Mouse (Mus musculus) cerebellum, postnatal 14 days (tissue): Measurements from ENCODE around the gene Fam155a.
"Not testable (repeated sequence)": the region's sequence is repeated elsewhere in the genome, so short reads cannot be mapped to it uniquely, and the experiment has no call there.

ENCODE experiments used
- DNase-seq, 2 experiments: peaks; one replicate each; pipeline ENCODE4 v3.0.0; 2021; ENCODE audit warnings: mixed read lengths in 2 of 2

Gene Fam155a

DNA sequence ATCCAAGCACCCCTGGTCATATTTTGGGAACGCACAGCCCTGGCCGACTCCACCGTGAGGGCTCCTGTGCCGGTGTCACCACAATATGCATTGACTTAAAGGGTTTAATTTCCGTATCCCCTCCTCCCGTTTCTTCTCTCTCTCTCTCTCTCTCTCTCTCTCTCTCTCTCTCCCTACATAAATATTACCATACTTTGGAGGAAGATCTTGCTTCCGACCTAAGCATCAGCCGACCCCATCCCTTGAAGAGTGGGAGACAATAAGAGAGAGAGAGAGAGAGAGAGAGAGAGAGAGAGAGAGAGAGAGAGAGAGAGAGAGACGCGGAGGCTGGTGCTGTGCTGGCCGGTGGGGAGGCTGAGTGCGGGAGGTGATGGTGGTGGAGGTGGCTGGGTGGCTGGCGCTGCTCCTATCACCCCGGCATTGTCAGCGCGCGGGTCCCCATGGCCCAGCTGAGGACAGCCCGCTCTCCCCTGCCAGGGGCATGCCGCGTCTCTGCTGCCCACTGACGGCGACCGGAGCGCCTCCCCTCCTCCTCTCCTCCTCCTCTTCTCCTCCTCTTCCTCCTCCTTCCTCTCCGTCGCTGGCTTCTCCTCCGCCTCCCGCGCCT is at the start of gene Fam155a:
Gene Fam155a (minus strand): TSS at position 163 of the 607 bp plus-strand sequence.
- peak in 1 of 2 experiments; percentile 70 for DNase-seq

DNA sequence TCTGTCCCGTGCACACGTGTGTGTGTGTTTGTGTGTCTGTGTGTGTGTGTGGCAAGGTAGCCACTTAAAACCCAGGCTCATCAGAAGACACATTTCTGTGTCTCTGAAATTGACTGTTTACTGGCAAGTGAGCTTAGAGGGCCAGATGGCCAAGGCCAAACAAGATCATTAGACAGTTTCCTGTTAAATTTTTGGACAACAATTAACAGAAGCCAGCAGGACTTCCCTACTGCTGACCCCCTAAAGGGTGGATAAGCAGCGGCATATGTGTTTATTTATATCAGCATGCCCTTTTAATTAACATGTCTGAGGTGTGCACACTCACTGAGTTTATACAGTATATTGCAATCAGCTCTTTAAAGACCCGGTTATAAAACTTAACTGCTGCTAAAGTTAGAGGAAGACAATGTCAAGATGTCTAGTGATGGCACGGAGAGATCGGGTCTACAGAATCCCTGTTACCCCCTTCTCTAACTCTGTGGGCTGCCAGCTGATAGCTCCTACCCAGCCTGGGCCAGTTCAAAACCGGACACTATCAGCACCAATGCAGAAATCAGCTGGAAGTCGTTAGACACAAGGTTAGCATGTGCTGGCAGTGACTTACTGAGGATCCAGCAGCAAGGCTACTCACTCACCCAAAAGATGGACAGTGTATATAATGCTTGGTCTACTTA is 42.4 kb upstream of the Fam155a start:
- DNase-seq = peak; percentile 39 to 66

DNA sequence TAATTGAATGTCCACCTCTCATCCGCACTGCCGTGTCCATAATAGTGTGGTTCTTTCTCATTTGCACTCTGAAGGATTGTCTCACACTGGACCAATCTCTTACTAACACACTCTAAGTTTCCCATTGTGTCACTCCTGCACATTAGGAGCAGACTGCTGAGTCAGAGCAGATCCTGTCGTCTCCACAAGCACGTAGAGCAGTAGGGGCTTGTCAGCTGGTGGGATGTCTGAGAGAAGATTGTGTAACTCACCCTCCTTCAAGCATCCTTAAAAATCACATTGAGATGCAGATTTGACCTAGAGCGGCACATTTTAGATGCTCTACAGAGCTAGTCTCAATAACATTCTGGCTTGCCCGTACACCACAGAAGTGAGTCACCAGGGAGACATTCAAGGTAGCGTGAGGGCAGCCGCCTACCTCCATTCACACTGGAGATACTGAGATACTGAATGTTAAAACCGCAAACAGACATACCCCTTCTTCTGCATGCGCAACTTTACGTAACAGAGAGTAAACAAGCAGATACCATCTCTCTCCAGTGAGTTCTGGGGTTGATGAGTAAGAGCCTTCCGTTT is 40.1 kb upstream of the Fam155a start:
- DNase-seq = no peak

DNA sequence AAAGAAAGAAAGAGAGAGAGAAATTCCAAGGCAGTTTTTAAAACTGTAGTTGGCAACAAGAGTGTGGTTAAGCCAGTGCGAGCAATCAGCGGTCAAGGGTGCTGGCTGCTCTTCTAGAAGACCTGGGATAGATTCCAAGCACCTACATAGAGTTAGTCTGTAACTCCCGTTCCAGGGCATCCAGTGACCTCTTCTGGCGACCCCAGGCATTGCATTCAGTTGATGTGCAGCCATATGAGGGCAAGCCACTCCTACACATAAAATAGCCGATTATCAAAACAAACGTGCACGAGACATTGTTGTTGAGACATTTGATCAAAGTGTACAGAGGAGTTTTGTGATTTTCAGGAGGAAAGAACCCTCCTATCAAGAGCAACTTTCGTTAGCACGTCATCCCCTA is 37.6 kb upstream of the Fam155a start:
- DNase-seq = no peak

DNA sequence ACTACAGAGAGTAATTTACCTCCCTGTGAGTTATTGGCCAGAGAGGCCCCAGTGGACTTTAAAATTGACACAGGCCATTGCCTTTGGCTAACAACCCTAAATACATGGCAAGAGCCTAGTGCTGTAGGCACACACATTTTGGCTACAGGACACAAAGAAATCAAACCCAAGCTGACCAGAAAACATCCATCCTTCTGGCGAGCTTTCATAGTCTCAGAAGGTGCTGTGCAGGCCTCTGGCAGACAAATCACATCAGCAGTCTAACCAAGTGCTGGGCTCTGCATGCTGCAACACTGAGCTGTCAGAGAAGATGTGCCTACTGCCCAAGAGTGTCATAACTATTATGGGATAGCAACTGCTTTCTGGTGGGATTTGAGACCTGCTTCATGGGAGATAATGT is 34.7 kb upstream of the Fam155a start:
- DNase-seq = peak; percentile 17 to 27

DNA sequence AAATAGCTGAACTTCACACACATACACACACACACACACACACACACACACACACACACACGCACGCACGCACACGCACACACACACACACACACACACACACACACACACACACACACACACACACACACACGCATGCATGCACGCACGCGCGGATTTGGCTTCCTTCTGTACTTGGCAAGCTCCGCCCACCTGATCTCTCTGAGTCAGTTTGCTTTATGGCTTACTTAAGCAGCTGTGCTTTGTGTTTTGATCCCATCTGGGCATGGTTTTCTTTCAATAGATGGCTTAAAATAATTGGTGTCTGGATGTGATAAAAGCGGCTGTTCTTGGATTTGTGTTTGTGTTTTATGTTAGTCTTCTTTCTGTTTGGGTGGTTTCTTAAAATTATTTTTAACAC is 29.4 kb upstream of the Fam155a start:
- not testable (repeated sequence) for DNase-seq

DNA sequence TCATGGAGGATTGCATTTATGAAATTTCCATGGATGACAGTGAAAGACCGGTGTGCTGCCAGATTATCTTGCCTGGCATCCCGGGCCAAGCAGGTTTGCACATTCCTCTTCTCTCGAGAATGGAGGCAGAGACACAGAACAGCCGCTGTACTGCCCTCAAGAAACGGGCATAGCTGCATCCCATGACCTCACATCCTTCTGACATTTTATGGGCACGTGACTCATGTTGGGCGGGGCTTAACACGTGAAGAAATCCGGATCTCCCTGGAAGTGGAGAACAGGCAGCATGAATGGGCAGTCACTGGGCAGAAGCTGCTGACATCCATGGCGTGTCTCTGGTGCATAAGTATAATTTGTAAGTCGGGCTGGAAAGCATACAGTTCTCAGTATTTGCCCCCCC is 29.0 kb upstream of the Fam155a start:
- DNase-seq = no peak

DNA sequence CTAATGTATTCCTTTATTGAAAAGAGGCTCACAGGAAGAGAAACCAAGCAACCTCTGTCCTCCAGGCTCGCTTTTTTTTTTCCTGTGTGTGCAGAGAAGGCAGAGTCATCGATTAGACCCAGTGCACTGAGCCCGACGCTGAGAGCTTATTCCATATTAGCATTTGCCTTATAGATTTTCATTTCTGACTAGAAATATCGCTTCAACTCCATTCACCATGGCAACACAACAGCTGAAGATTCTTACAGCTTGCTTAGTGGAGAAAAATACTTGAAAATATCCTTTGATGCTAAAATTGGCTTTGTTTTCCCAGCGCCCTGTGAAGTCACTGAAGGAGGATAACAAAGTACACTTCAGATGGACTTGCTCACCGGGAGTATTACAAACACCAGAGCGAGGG is 26.6 kb upstream of the Fam155a start:
- no peak for DNase-seq

DNA sequence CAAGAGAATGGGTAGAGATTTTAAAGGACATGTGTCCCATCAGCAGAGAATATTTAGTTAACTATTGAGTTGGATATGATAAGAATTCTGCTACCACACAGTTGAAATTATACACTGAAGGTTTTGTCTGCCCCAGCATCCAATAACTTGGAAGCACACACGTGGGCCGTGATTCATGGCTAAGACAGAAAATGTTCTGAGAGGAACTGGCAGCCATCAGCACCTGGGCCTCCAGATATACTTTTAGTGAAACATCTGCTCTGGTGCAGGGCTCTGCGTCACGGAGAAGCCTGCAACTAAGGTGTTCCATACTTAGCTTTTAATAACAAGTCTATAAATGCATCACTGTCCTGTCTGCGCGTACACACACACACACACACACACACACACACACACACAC is 24.8 kb upstream of the Fam155a start:
- DNase-seq = no peak

DNA sequence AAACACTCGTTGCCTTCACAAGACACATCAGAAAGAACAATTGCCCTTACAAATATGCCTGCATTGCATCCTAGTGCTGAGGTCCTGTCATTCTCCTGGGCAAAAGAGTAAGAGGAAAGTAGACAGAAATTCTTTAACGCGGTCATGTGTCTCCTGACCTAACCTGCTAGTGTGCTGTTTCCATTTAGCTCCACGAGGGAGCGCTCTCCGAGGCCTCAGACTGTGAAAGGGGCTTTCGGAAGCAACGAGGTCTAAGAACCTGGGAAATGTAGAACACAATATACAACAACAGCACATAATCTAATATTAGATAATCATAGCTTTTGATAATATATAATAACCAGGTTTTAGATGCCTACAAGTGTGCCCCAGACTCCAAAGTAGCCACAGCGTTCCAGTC is 22.4 kb upstream of the Fam155a start:
- DNase-seq = no peak

DNA sequence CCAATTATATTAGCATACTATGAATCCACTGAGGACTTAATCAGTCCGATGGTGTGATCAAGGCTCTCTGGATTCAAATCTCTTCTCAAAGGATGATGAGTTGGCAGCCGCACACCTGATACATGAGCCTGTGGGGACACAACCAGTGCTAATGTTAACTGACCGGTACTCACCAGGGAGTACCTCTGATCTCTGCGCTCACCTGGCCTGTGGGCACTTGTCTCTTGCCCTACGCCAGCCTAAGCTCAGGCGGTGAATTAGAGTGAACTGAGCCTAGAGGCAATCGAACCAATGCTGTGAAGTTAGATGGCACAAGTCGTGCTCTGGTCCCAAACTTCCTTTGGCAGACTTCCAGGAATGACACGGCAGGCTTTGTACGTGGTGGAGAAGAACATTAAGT is 9.4 kb upstream of the Fam155a start:
- no peak for DNase-seq

DNA sequence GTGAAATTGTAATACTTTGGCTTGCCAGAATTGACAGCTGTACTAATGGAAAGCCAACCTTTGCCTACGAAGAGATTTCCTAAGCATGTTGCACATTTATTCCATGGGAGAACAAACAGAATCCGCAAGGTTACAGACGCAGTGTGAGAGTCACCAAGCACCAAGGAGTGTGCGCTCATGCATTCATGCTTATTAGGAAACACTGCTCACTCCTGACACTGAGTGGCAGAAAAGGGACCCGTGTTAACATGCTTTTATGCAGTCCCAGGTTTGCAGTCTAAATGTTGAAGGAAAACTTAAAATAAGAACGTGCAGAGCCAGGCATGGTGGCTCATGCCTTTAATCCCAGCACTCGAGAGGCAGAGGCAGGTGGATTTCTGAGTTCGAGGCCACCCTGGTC is 7.2 kb upstream of the Fam155a start:
- DNase-seq = no peak

DNA sequence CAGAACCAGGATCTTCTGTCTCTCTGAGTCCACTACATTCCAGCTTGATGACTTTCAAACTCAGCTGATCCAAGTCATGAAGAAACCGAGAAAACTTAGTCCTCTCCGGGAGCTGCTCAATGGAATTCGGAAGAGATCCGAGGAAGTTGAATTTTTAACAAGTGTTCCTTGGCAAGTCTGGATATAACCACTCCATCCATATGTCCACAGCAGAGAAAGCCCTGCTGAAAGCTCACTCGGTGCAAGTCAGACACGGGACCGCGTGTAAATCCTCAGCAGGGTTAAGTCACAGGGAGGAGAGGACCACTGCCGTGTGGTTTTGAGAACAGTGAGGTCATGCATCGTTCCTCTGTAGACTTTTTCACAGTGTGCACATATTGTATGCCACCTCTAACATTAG is 5.9 kb upstream of the Fam155a start:
- DNase-seq = no peak

DNA sequence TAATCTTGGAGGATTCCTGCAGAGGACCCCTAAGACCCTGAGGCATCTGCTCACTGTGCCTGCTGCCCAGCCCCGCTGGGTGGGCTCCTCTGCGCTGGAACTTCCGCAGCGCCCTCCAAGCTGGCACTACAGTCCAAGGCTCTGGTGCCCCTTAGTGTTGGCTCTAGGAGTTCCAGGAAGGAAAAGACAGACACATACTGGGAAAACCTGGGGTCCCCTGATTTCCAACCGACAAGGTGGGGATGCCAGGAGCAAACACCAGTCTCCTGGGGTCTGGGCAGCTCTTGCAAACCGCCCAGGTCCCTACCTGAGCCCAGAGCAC is 1.5 kb upstream of the Fam155a start:
- DNase-seq = peak; percentile 71 to 74

DNA sequence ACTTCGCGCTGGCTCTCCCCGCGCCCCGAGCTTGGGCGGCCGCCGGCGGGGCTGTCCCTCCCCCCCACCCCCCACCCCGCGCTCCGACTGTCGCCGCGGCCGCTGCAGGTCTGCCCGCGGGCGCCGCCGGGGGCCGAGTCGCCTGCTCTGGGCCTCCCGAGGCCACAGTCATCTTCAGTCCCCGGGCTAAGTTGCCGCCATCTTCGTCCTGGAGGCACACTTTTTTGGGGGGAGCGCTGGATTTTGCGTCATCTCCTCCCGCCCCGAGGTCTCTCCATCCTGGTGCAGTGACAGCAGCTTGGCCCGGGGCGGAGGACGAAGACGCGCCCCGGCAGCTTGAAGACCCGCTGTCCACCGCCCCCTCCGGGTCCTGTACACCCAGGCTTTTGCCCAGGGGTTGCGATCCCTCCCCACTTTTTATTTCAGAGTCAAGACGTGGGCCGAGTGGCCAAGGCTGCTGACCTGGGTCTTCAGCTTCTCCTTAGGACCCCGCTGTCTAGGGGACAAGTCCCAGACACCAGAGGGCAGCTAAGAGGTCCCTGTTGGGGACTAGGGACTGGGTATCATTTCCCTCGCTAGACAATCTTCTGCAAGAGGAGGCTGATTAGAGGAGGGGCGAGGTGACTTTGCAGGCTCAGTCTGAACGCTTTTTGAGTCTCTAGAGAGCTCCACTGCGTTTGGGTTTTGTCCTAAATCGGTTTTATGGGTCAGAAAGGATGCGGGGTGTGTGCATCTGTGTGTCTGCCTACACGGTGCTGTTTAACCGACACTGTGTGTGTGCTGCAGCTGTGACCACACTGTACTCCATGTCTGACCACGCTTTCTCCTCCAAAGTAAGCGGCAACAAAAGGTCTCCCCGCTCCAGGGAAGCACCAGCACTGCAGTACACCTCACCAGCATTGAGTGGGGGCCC is 901 bp upstream of the Fam155a start:
- DNase-seq = peak; percentile 67 to 69

DNA sequence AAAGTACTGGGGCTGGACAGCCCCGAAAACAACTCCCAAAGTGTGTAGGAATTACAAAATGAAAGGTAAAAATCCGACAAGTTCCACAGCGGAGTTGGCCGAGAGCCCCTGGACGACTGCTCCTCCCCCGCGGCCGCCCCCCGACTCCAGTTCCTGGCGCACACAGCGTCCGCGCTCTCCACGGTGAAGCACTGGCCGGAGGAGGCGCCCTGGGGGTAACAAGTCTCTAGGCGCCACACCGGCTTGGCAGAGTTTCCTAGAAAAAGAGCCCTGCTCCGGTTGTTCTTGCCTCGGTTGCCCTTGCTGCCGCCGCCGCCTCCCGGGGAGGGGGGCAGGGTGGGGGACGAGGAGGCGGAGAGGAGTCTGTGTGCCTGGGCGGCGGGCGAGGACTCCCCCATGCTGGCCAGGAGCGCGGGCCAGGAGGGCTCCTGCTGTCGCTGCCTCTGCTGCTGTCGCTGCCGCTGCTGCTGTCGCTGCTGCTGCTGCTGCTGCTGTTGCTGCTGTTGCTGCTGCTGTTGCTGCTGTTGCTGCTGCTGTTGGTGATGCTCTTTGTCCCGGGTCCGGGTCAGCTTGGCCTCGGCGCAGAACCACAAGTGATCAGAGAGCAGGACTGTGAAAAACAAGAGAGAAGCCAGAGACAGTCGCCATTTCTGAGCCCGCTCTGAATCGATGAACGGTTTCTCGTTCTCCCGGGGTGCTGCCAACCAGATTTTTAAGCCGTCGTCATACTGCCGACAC is 531 bp downstream of the Fam155a start:
- DNase-seq = peak; percentile 67 to 69

DNA sequence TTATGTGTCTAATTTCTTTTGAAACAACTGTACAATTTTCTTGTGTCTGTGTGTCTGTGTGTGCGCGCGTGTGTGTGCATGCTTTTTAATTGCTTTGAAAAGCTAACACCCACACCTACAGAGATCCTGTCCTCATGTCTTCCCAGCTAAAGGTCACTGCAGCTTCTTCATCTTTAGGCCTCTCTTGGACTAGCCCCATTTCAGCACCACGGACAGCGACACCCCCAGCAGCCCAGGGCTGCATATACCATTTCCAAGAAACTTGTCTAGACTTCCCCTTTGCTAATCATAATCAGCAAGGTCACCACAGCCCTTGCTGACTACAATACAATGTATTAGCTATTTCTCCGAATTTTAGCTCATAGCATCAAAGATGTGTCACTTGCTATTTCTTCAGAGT is 1.9 kb downstream of the Fam155a start:
- peak; percentile 26 to 35 for DNase-seq

DNA sequence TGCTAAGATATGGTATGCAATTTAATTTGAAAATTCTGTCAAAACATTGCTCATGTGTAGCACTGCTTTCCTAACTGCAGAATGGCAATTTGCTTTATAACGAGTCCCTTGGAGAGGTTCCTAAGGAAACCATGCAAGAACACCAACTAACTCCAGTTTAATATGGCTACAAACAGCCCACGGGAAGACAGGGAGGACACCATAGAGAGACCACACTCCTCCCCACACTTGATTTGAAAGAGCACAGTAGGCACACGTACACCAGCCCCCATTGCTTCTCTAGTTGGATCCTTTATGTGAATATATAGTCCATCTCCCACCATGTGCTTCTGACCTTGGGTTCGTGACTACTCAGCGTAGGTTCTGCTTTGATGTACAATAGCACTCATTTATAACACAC is 35.8 kb downstream of the Fam155a start:
- DNase-seq = no peak

DNA sequence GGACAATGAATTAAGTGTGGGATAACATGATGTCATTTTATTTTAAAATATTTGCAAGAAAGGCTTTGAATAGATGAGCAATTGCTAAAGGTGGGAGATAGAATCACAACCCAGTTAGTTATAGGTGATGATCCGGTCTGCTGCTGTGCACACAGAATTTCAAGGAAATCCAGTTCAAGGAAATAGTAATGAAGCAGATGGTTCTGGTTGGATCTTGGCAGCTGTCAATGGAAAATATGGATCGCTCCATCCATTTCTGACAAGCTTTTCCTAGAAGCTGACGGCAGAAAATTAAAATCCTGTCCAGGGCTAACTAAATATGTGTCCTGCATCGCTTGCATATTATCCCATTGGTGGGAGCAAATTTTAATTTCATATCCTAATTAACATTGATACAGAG is 61.2 kb downstream of the Fam155a start:
- peak; percentile 16 to 60 for DNase-seq

DNA sequence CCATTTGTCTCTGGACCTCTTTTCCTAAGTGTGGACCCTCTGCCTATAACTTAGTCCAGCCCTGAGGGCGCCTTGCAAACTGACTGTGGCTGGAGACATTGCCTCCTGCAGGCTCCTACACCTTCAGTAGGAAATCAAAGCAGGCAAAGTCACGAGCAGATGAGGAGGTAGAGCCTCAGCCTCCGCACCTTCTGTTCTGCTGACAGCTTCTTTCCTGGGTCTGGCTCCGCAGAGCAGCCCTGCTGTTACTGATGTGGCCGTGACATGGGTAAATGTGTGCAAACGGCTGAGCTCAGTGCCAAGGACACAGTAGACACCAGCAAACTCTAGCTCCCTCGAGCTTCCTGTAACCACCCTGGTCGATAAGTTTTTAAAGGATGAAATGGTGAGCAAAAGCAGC is 63.5 kb downstream of the Fam155a start:
- peak; percentile 8 to 29 for DNase-seq

DNA sequence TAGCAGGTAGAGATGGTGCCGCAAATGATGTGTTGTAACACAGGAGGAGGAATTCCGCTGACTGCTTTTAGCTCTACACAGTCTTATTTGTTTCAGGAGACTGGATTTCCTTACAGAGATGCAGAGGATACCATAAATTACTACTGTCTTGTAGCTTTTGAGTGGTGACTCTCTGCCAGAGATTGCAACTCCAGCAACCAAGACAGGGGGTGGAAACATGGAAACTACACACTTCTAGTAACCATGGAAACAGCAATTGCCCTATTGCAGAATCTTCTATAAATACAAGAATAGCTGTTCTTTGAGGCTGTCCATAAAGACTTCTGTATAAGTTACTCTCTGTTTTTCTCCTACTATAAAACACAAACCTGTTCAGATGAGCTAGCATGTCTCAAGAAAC is 76.2 kb downstream of the Fam155a start:
- DNase-seq = no peak

DNA sequence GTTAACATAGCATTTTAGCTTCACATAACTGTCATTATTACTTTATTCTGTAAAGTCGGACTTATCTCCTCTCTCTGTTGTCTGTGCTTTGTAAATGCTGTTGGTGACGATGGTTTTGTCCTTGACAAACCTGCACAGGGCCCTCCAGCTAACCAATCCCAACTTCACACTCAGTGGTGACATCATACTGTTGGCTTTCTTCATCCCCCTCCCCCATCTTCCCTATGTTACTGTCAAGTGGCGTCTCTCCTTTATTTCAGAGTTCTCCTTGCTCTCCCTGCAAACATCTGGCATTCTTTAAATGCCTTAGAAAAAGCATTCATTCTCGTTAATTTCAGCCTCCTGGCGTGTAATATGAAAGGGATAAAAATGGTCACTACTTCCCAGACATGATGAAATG is 78.6 kb downstream of the Fam155a start:
- no peak for DNase-seq

DNA sequence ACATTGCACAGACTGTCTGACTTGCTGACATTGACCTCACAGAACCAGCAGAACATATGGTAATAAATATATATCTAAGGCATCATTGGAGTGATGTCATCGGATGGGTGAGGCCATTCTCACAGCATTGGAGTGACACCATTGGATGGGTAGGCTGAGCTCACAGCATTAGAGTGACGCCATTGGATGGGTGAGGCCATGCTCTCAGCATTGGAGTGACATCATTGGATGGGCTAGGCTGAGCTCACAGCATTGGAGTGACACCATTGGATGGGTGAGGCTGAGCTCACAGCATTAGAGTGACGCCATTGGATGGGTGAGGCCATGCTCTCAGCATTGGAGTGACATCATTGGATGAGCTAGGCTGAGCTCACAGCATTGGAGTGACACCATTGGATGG is 110.9 kb downstream of the Fam155a start:
- DNase-seq = not testable (repeated sequence)
